Mouse (Mus musculus) midbrain, embryonic 13.5 days (tissue): ENCODE results near the gene Ceacam20. TPM values are rescaled to one million over a fixed set of nuclear protein-coding genes. Genes with fewer than 3 reads are reported as not detected.
A peak's percentile ranks its signal among the peaks of the same experiment; 100 is the strongest.
"Not testable (repeated sequence)": the region's sequence is repeated elsewhere in the genome, so short reads cannot be mapped to it uniquely, and the experiment has no call there.

Experiments
- ATAC-seq: fragments of 200-750 bp; cut with Nextera tagmentation; 2 replicates; pipeline ENCODE4 v1.8.0; 2017; ENCODE audit warnings: mild to moderate bottlenecking, moderate TSS enrichment, moderate library complexity
- H3K27ac ChIP-seq: fragments of 300-500 bp; sonication (generic); 2 replicates; pipeline ENCODE4 v1.5.1; 2015; ENCODE audit warnings: inconsistent platforms, mild to moderate bottlenecking, moderate library complexity
- H3K27me3 ChIP-seq: fragments of 300-500 bp; sonication (generic); 2 replicates; pipeline ENCODE4 v1.6.1; 2015; ENCODE audit warnings: mild to moderate bottlenecking, inconsistent platforms
- H3K36me3 ChIP-seq: fragments of 300-500 bp; sonication (generic); 2 replicates; pipeline ENCODE4 v1.6.1; 2015; ENCODE audit warnings: mild to moderate bottlenecking, inconsistent platforms
- H3K4me1 ChIP-seq: fragments of 300-500 bp; sonication (generic); replicated peaks from 2 replicates; pipeline ENCODE4 v1.6.1; 2015; ENCODE audit warnings: inconsistent platforms
- H3K4me2 ChIP-seq: fragments of 300-500 bp; sonication (generic); replicated peaks from 2 replicates; pipeline ENCODE4 v1.6.1; 2015; ENCODE audit warnings: moderate library complexity, mild to moderate bottlenecking, inconsistent platforms
- H3K4me3 ChIP-seq: fragments of 300-500 bp; sonication (generic); replicated peaks from 2 replicates; pipeline ENCODE4 v1.5.1; 2015; ENCODE audit warnings: mild to moderate bottlenecking, inconsistent platforms
- H3K9ac ChIP-seq: fragments of 300-500 bp; sonication (generic); replicated peaks from 2 replicates; pipeline ENCODE4 v1.6.1; 2015; ENCODE audit warnings: mild to moderate bottlenecking, inconsistent platforms
- H3K9me3 ChIP-seq: fragments of 300-500 bp; sonication (generic); 2 replicates; pipeline ENCODE4 v1.6.1; 2016; ENCODE audit warnings: mild to moderate bottlenecking, inconsistent platforms
- WGBS: fragments of 180-500 bp; shearing (Covaris S2); methylation state at CpG from one replicate; pipeline ENCODE4 v1.1.7; 2015; 5-methylcytosine and 5-hydroxymethylcytosine counted together
- polyA plus RNA-seq: library from polyadenylated mRNA; unstranded; fragments of >200 nt; fragmentation: Nextera tagmentation; extraction: Ambion mirVana; gene quantifications from 2 replicates; pipeline ENCODE4 v1.2.1, GENCODE M21; 2015

Gene Ceacam20
- polyA plus RNA-seq, 1 experiment from 2014 or later = not detected

DNA sequence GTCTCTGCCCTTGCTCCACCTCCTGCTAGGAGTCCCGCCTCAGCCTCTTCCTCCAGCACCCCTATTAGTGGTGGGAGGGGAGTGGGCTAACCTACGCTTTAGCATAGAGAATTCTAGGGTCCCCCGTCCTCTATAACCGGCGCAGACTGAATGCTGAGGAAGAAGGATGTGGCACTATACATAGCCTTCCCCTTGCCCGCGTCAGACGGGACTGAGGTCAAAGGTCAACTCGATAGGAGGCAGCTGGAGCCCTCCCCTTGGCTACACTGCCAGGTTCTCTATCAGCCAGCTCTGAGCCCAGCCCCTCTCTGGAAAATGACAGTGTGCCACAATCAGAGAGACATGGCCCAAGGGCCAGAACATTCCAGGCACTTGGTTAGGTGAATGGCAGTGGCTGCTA is 14.6 kb upstream of the Ceacam20 start, which contains the start of gene Igsf23:
Igsf23 (minus strand) TSS at position 168 of the 400 bp plus-strand sequence.
- H3K9ac ChIP-seq = no peak within 1 kb of the TSS
- H3K4me2 ChIP-seq = no peak within 1 kb of the TSS
- 69% methylated on average over 9 of the region's 9 CpGs for WGBS
- H3K4me1 ChIP-seq = no peaks in the 10 kb centered on the region
- peak; percentile 51; the same call in 1 of the 2 replicates for ATAC-seq
- H3K27me3 ChIP-seq = no peaks in the 10 kb centered on the region
- no peaks in the 10 kb centered on the region for H3K9me3 ChIP-seq
- no peak within 1 kb of the TSS for H3K4me3 ChIP-seq
- no peaks in the 10 kb centered on the region for H3K36me3 ChIP-seq
- H3K27ac ChIP-seq = no peak within 1 kb of the TSS

DNA sequence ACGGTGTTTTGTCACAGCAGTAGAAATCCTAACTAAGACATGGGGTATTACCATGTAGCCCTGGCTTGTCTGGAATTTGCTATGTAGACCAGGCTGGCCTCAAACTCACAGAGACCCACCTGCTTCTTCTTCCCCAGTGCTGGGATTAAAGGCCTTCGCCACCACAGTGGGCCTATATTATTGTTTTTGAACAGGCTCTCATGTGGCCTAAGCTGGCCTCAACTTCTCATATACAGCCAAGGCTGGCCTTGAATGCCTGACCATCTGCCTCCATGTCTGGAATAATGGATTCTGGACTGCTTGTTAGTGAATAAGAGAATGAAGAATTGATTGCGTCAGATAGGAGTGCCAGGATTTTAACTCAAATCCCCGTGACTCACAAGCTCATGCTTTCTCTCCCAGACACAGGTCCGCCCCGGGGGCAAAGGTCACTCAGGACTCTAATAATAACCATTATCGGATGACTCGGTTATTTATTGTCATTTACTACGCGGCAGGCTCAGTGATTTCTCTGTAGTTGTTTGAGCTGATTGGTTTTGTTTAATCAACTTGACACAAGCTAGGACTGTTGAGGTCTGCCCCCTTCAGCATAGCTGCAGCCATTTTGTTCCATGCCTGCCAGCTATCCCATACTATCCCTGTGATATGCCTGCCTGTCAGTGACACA is 12.8 kb upstream of the Ceacam20 start:
- Histone ChIP-seq H3K4me3 (no peak overlapping the region), H3K36me3 (no peaks in the 10 kb centered on the region), H3K9me3 (no peaks in the 10 kb centered on the region), H3K4me2 (no peak overlapping the region), H3K9ac (no peak overlapping the region), H3K4me1 (no peaks in the 10 kb centered on the region), H3K27me3 (no peaks in the 10 kb centered on the region), H3K27ac (no peak overlapping the region)
- 39% methylated on average over 10 of the region's 10 CpGs for WGBS
- no peak; the same call in 1 of the 2 replicates for ATAC-seq

DNA sequence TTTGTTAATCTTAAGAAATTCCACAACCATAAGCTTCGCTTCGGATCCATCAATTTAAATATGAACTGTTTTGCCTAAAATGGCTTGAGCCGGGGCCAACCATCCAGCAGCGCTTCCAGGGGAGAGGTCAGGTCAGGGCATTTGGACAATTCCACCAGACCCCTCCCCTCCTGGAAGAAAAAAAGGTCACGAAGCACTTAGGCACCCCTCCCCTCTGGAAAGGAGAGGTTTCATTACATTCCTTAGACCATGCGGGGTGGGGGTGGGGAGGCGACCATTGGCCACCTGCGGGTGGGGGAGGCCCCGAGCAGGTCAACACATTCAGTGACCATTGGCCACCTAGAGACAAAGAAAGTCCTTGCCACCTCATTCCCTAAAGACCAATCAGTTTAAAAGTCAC is 12.2 kb upstream of the Ceacam20 start:
- Histone ChIP-seq H3K4me1 (no peaks in the 10 kb centered on the region), H3K9ac (no peak overlapping the region), H3K4me2 (no peak overlapping the region), H3K27ac (no peak overlapping the region), H3K9me3 (no peaks in the 10 kb centered on the region), H3K27me3 (no peaks in the 10 kb centered on the region), H3K36me3 (no peaks in the 10 kb centered on the region), H3K4me3 (no peak overlapping the region)
- ATAC-seq = no peak
- WGBS = 46% methylated on average over 9 of the region's 9 CpGs

GRCm38 (mm10) chr7:19955861-19956260 is 9.4 kb upstream of the Ceacam20 start:
- H3K36me3 ChIP-seq = no peaks in the 10 kb centered on the region
- H3K4me1 ChIP-seq = no peaks in the 10 kb centered on the region
- 85% methylated on average over 3 of the region's 4 CpGs for WGBS

DNA sequence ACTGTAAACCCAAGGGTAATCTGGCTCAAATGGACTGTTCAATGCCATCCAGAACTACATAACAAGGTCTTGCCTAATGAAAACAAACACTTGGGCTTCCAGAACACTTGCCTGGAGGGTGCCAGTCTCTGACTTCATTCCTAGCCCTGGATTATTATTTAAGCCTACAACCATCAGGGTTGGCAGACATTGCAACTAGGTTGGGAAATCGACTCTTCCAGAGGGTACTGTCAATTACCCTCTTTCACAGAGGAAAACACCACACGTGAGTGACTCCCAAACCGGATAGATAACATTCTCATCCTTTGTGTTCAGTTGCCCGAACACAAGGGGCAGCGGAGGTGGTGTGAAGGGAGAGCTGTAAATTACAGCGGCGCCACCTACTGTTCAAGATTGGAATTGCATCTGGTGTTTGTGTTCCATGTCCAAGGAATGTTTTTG is 8.9 kb upstream of the Ceacam20 start:
- Histone ChIP-seq H3K9me3 (no peaks in the 10 kb centered on the region), H3K36me3 (no peaks in the 10 kb centered on the region), H3K4me2 (no peak overlapping the region; the same call in 1 of the 2 replicates), H3K4me1 (no peaks in the 10 kb centered on the region), H3K9ac (no peak overlapping the region), H3K4me3 (no peak overlapping the region), H3K27ac (no peak overlapping the region), H3K27me3 (no peaks in the 10 kb centered on the region)
- WGBS = 3% methylated on average over 7 of the region's 7 CpGs
- peak; percentile 78 for ATAC-seq

More at GRCm38 (mm10) chr7:19955861-19956260, 9.4 kb upstream of the Ceacam20 start:
- ATAC-seq = 0 out of 2 replicates have a peak, but pooled peaks have one; percentile 9
- H3K9me3 ChIP-seq = no peaks in the 10 kb centered on the region
- H3K27ac ChIP-seq = no peak overlapping the region
- no peaks in the 10 kb centered on the region for H3K27me3 ChIP-seq
- no peak overlapping the region for H3K4me3 ChIP-seq
- no peak overlapping the region for H3K9ac ChIP-seq
- no peak overlapping the region for H3K4me2 ChIP-seq

DNA sequence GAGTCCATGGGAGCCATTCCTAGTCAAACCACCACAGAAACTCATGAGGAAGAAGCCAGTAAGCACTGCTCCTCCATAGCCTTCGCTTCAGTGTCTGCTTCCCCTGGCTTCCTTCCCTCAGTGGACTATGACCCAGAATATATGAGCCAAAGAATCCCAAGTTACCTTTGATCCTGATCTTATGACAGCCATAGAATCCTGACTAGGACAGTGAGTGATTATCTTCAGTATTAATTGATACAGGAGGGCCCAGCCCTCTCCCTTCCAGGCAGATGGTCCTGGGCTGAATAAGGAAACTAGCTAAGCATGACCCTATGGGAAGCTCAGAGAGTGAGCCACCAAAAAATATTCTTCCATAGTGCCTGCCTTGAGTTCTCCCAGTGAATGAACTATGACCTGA is 2.8 kb upstream of the Ceacam20 start:
- no peaks in the 10 kb centered on the region for H3K4me1 ChIP-seq
- H3K27ac ChIP-seq = no peak overlapping the region
- no peak overlapping the region for H3K9ac ChIP-seq
- ATAC-seq = no peak
- no peaks in the 10 kb centered on the region for H3K36me3 ChIP-seq
- H3K4me2 ChIP-seq = no peak overlapping the region
- no peak overlapping the region for H3K4me3 ChIP-seq
- 72% methylated on average over 1 of the region's 1 CpGs for WGBS
- no peaks in the 10 kb centered on the region for H3K9me3 ChIP-seq
- H3K27me3 ChIP-seq = no peaks in the 10 kb centered on the region

GRCm38 (mm10) chr7:19969106-19969505 is 3.9 kb downstream of the Ceacam20 start:
- H3K4me3 ChIP-seq = no peak overlapping the region
- H3K9me3 ChIP-seq = peaks cover 22% of the 10 kb centered on the region
- no peaks in the 10 kb centered on the region for H3K27me3 ChIP-seq
- H3K36me3 ChIP-seq = no peaks in the 10 kb centered on the region
- H3K4me1 ChIP-seq = no peaks in the 10 kb centered on the region
- H3K27ac ChIP-seq = no peak overlapping the region
- no peak for ATAC-seq
- H3K4me2 ChIP-seq = no peak overlapping the region
- WGBS = 77% methylated on average over 3 of the region's 3 CpGs
- H3K9ac ChIP-seq = no peak overlapping the region

DNA sequence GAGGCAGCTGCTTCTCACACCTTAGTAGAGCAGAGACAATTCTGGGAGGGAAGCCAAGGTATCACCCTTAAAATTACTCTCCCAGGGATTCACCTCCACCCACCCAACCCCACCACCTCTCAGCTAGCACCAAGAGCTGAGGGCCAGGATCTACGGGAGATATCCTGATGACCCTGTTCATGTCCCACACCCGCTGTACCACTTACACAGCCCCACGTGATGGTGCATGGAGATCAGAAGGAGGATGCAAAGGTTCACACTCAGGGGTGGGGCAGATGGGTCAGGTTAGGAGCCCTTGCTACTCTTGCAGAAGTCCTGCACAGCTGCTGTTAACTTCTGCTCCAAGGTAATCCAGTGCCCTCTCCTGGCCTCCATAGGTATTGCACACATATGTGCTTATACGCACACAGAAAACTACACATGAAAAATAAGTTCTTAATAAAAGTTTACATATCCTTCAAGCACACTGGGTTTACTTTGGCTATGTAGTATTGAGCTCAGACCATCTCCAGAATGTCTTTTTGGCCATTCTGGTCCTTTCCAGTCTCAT is 4.4 kb downstream of the Ceacam20 start:
- no peak for ATAC-seq
- Histone ChIP-seq H3K36me3 (no peaks in the 10 kb centered on the region), H3K27me3 (no peaks in the 10 kb centered on the region), H3K9me3 (peaks cover 22% of the 10 kb centered on the region), H3K9ac (no peak overlapping the region), H3K4me2 (no peak overlapping the region), H3K4me3 (no peak overlapping the region), H3K4me1 (no peaks in the 10 kb centered on the region), H3K27ac (no peak overlapping the region)
- 96% methylated on average over 4 of the region's 4 CpGs for WGBS

GRCm38 (mm10) chr7:19970196-19970595 is 5.0 kb downstream of the Ceacam20 start:
- no peak for ATAC-seq
- Histone ChIP-seq H3K4me1 (no peaks in the 10 kb centered on the region), H3K27ac (no peak overlapping the region), H3K9me3 (peaks cover 24% of the 10 kb centered on the region), H3K4me3 (no peak overlapping the region), H3K36me3 (no peaks in the 10 kb centered on the region), H3K9ac (no peak overlapping the region), H3K27me3 (no peaks in the 10 kb centered on the region), H3K4me2 (no peak overlapping the region)
- WGBS = 92% methylated on average over 8 of the region's 8 CpGs

DNA sequence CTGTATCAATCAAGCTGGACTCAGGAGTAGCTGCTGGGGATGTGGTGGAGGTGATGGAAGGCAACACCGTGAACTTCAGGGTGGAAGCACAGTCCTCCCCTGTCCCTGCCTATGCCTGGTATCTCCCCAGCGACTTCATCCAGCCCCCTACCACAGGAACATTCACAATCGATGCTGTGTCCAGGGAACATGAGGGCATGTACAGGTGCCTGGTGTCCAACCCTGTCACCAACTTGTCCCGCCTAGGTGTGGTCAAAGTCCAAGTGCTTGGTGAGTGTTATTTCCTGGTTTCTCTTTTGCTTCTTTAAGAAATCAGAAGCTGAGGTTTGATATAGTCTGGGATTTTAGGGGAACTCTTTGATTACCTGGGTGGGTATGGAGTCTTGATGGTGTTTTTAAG is 6.3 kb downstream of the Ceacam20 start:
- Histone ChIP-seq H3K4me2 (no peak overlapping the region), H3K9me3 (peaks cover 28% of the 10 kb centered on the region), H3K4me3 (no peak overlapping the region), H3K27ac (no peak overlapping the region), H3K9ac (no peak overlapping the region), H3K4me1 (no peaks in the 10 kb centered on the region), H3K27me3 (no peaks in the 10 kb centered on the region), H3K36me3 (no peaks in the 10 kb centered on the region)
- WGBS = 94% methylated on average over 4 of the region's 4 CpGs
- no peak for ATAC-seq

DNA sequence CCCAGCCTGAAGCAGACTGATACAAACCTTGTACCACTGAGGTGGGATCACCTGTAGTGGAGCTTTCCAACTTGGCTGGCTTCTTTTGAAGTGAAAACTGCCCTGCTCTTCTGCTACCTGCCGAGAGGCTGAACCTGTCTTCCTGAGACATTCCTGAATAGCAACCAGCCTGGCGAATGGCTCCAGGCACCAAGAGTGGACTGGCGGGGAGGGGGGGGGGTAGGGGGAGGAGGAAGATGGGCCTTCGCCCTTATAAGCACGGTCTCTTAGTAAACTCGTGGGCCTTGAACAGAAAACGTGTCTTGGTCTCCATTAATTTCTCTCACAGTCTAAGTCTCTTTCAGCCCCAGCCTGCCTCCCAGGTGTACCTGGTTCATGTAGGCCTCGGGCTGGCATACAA is 26.0 kb downstream of the Ceacam20 start, which contains the start of gene Nlrp9b:
Nlrp9b (plus strand) TSS at position 301 of the 400 bp plus-strand sequence.
- not testable (repeated sequence) for H3K4me1 ChIP-seq, H3K36me3 ChIP-seq, H3K9ac ChIP-seq, H3K27ac ChIP-seq, H3K27me3 ChIP-seq, H3K4me2 ChIP-seq, H3K4me3 ChIP-seq, ATAC-seq
- WGBS = 72% methylated on average over 8 of the region's 8 CpGs
- peaks cover 13% of the 10 kb centered on the region for H3K9me3 ChIP-seq

- H3K27ac ChIP-seq, H3K36me3 ChIP-seq, H3K4me3 ChIP-seq, H3K9ac ChIP-seq, H3K4me1 ChIP-seq, H3K27me3 ChIP-seq, H3K4me2 ChIP-seq, ATAC-seq, H3K9me3 ChIP-seq: not testable (repeated sequence)
- 63% methylated on average over 3 of the region's 3 CpGs for WGBS
Observed at GRCm38 (mm10) chr7:19996721-19997120, 31.5 kb downstream of the Ceacam20 start.
